Mouse (Mus musculus) CH12F3 (cell line): Measurements from ENCODE around the gene Mfsd9.
"Not testable (repeated sequence)": the region's sequence is repeated elsewhere in the genome, so short reads cannot be mapped to it uniquely, and the experiment has no call there.

Source experiments
- in situ Hi-C: fragments of 300-500 bp; cut with MboI; formaldehyde crosslinking; loops from 2 replicates; pipeline ENCODE4 v1.14.3; 2020; ENCODE audit warnings: low sequenced_read_pairs

Gene Mfsd9

GRCm38 (mm10) chr1:40784306-40784705 is 6.2 kb downstream of the Mfsd9 start:
- in situ Hi-C loops = no loop called here

DNA sequence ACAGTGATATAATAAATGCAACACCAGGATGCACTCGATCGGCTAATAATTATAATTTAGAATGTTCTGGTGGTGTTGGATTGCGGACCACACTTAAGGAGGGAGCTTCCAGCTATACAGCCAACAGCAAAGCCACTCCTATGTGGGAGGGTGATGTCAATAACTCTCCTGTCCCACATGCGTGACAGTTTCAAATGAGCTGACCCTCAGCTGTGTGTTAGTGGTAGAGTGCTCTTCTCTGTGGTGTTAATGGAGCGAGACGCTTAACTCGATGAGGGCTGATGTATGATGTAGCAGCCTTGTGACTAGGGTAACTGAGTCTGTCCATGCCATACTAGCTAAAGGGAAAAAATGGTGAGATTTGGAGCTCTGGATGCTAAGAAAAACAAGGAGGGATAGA is 7.0 kb downstream of the Mfsd9 start:
- in situ Hi-C loops = no loop called here

DNA sequence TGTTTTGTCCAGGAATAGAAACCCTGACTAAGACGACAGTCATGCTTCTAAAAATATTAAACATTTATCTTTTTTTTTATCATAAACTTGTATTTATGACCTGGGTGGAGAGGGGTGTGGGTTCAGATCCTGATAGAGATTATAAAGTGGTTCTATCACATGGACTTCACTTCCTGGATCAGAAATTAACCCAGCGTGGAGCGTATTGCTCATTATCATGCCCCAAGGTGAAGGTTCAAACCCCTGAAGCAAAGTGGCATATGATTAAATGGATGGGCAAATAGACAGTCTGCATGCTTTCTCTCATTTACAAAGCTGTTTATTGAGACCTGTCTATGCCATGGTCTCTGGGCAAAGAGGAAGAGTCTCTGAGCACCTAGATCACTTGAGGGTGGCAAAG is 13.7 kb downstream of the Mfsd9 start:
- in situ Hi-C loops = no loop called here

- in situ Hi-C loops = no loop called here
Measured at GRCm38 (mm10) chr1:40776102-40776501, 14.4 kb downstream of the Mfsd9 start.

- in situ Hi-C loops = no loop called here
Measured at GRCm38 (mm10) chr1:40774040-40774439, 16.4 kb downstream of the Mfsd9 start.

DNA sequence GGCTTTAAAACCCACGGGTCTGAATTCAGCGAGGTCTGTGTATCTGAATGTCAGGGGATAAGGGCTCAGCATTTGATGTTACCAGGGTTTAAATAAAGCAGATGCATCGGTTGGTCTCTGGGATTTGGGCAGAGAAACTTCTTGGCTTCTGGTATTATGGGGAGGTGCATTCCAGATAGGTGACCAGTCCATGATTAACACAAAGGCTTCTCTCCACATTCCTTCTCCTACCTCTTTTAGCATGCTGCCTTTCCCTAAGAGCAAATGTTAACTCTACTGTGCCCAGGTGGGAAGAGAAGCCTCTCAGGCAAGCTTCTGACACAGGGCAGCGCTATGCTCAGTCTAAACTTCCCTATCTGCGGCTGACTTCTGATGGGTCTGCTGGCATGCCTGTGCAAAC is 17.3 kb downstream of the Mfsd9 start:
- in situ Hi-C loops = no loop called here

DNA sequence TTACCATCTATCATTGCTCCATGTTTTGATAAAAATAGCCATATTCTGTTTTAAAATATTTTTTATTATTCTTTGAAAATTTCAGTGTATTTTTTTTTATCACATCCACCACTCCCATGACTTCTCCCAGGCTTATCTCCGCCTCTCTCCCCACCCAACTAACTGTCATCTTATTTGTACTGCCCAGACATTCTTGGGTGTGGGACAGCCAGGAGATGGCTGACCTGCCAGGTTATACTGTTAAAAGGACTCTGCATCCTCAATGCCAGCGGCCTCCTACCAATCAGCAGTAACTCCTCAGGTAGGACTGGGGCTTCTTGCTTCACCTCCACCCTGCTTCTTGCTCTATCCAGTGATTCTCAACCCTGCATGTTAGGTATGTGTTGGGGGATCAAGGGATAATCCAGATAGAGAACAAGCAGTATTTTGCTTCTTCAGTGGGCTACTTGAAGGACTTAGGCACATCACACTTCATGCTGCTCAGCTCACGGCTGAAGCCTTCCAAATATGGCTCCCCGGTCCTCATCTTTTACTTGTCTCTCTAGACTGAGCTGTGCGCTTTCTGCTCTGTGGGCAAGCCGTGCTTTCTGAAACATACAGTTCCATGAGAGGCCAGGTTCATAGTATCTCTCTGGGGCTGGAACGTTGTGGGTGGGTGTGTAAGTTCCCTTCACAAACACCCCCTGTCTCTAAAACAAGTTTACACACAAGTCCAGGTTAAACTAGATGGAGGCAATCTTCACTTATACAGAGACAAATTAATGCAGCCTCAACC is 19.1 kb downstream of the Mfsd9 start:
- in situ Hi-C loops = no loop called here

GRCm38 (mm10) chr1:40769331-40769894 is 21.1 kb downstream of the Mfsd9 start:
- in situ Hi-C loops = no loop called here

- in situ Hi-C loops = no loop called here
Measured at GRCm38 (mm10) chr1:40768606-40769005, 21.9 kb downstream of the Mfsd9 start.

DNA sequence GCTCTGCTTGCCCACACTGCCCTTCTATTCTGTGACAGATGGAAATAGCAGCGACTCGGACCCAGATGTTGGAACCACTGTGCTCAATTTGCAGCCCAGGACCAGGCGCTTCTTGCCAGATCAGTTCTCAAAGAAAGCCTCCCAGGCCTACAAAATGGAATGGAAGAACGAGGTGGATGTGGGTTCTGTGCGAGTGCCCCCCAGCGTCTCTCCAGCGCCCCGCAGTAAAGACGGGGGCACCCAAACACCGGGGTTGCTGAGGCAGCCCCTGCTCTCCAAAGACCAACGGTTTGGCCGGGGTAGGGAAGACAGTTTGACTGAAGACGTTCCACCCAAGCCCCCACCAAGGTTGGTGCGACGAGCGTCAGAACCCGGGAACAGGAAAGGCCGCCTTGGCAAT is 22.9 kb downstream of the Mfsd9 start:
- in situ Hi-C loops = no loop called here

GRCm38 (mm10) chr1:40765521-40765920 is 25.0 kb downstream of the Mfsd9 start:
- in situ Hi-C loops = no loop called here

DNA sequence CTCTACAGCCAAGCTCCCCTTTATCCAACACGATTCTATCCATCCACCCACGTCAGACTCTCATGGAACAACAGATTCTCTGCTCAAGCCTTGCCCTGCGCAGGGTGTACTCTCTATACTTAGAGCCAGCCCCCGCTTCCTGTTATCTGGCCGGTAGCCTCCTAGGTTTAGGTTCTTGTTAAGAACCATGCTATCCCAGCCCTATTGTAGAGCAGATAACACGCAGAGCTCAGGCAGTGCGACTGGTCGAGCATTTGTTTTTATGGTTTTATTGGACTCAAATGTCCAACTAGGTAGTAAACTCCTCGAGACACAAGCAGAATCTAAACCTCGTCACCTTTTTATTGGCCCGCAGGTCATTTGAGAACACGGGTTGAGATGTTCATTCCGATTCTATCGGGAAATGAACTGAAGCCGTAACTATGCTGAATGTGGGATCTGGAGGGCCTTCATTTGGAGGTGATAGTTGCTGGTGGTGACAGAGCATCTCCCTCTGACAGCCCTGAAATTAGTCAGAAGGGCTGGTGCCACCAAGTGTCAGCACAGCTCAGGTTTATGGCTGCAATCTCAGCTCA is 25.7 kb downstream of the Mfsd9 start:
- in situ Hi-C loops = no loop called here

- in situ Hi-C loops = no loop called here
Measured at GRCm38 (mm10) chr1:40764042-40764441, 26.4 kb downstream of the Mfsd9 start.

- in situ Hi-C loops = no loop called here
Measured at GRCm38 (mm10) chr1:40759751-40760445, 30.6 kb downstream of the Mfsd9 start.

GRCm38 (mm10) chr1:40746089-40746488 is 44.4 kb downstream of the Mfsd9 start:
- in situ Hi-C loops = no loop called here

DNA sequence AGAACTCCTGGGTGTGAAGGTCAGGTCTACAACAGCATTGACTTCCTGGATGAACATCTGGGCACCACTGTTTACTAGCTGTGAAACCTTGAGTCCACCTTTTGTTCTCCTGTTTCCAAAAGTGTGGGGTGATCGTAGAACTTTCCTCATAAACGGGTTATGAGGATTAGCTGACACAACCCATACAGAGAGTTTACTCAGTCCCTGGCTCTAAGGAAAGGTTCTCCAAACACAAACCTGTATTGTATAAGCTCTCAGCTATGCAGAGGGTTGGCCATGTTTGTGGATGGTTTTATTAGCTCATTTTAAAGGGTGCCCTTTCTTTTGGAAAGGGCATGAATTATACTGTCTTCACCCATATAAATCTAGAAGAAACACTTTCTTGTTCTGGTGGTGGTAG is 49.7 kb downstream of the Mfsd9 start:
- in situ Hi-C loops = no loop called here

GRCm38 (mm10) chr1:40738246-40738645 is 52.2 kb downstream of the Mfsd9 start:
- in situ Hi-C loops = not testable (repeated sequence)

GRCm38 (mm10) chr1:40737671-40738070 is 52.8 kb downstream of the Mfsd9 start:
- in situ Hi-C loops = no loop called here

DNA sequence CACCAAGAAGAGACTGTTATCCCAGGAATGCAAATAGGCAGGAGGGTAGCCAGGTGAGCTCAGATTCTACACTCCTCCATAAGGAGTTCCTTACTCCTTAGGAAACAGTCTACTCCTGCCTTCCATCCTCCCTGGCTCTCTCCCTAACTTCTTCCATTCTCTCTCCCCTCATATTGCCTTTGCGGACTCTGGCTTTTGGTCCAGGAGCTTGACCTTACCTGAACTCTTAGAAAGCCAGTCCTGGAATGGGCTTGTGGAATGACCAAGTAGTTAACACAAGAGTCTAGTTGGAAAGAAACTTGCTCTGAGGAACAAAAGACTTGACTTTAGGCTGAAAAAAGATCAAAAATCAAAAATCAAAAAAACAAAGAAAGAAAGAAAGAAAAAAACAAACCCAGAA is 61.9 kb downstream of the Mfsd9 start:
- in situ Hi-C loops = no loop called here

DNA sequence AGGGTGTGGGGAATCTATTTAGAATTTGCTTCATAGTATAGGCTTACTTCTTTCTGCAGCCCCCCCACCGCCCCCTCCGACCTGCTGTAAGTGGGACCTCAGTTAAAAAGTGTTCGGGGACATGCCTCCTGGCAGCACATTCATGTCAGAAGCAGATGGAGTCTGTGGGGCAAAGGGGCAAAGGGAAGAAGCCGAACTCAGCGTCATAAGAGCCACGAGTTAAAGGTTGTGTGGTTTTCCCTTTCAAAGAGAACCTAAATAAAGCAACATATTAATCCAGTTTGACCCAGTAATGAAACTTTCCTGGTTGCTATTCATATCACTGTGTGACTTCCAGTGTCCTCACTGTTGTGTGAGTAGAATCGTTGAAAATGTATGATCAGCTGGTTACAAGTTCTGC is 63.1 kb downstream of the Mfsd9 start:
- in situ Hi-C loops = no loop called here

GRCm38 (mm10) chr1:40726051-40726450 is 64.4 kb downstream of the Mfsd9 start:
- in situ Hi-C loops = no loop called here
